Mouse (Mus musculus) layer of hippocampus, adult 2 months (tissue): ENCODE data around the gene Tmem30b. TPM values are rescaled to one million over a fixed set of nuclear protein-coding genes. Genes with fewer than 3 reads are reported as not detected.
"Not testable (repeated sequence)": the region's sequence is repeated elsewhere in the genome, so short reads cannot be mapped to it uniquely, and the experiment has no call there.

Source experiments
- DNase-seq, 2 experiments: peaks; one replicate each; pipeline ENCODE4 v3.0.0; 2022; ENCODE audit warnings: low spot score in 2 of 2
- H3K27ac ChIP-seq: fragments of 200-600 bp; 2 replicates; pipeline ENCODE4 v1.8.1; 2022
- H3K4me3 ChIP-seq: fragments of 200-600 bp; 2 replicates; pipeline ENCODE4 v1.8.1; 2022; ENCODE audit warnings: mild to moderate bottlenecking
- CTCF ChIP-seq: fragments of 200-600 bp; conservative IDR thresholded peaks from 2 replicates; pipeline ENCODE4 v1.8.1; 2022; ENCODE audit warnings: antibody characterized with exemption, mild to moderate bottlenecking, moderate library complexity
- total RNA-seq, 2 experiments: library from RNA; stranded (reverse); gene quantifications; 2 replicates each; pipeline ENCODE4 v1.2.3; 2021

Tmem30b gene
- total RNA-seq, 2 experiments from 2014 or later, result not detected

DNA sequence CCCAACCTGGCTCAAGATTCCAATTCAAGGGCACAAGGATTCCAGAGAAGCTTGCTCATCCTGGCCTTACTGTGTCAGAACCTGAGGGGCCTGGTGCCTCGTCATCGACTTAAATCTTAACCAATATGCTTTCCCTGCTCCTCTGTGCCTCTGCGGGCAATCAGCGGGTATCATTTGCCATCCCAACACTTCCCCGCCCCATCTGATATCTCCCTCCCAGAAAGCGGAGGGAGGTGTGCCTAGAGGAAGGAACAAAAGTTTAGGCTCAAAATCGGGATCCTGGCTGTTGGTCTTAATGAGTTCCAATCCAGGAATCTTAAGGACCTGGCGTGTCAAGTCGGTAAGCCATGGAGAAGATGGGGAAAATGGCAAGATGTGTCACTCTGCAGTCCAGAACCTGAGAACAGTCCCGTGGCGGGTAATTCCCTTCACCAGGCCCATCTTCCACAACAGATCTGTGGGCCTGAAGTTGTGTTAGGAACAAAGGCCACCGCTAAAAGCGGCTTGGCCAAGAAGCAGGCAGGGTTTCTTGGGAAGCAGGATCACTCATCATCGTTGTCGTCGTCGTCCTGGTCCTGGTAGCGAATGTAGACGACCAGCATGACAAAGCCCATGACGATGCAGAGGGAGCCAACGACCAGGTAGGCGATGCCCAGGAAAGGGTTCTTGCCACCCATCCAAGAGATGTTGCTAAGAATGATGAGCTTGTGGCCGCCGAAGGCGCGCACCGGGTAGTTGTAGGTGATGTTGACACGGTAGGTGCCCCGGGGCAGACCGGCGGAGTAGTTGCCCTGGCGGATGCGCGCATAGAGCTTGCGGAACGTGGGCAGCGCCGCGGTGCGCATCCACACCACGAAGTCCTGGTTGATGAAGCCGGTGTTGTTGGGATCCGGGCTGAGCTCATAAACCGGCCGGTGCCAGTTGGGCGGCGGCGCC, 1.2 kb downstream of the Tmem30b start:
- Histone ChIP-seq H3K4me3 (peak overlapping the region; percentile 41; the same call in 1 of the 2 replicates), H3K27ac (no peak overlapping the region)
- no peak for DNase-seq
- no peak for TF ChIP-seq CTCF

DNA sequence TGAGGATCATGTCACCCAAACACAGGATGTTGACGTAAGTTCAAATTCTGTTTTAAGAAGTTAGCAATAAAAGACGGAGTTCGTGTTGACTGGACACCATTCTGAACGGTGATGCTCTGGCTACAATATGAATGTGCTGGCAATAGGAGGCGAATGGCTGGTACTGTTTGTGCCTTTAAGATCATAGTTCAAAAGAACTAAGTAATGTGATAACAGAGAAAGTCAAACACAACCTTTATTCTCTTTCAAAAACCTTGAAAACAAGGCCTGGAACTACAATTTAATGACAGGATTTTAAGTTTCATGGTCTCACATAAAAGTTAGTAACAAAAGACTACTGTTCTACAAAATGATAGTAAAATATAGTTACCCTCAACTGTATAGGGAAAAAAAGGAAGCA, 3.0 kb downstream of the Tmem30b start:
- H3K4me3 ChIP-seq, result no peak overlapping the region
- no peak for TF ChIP-seq CTCF
- H3K27ac ChIP-seq, result no peak overlapping the region
- DNase-seq, result no peak

DNA sequence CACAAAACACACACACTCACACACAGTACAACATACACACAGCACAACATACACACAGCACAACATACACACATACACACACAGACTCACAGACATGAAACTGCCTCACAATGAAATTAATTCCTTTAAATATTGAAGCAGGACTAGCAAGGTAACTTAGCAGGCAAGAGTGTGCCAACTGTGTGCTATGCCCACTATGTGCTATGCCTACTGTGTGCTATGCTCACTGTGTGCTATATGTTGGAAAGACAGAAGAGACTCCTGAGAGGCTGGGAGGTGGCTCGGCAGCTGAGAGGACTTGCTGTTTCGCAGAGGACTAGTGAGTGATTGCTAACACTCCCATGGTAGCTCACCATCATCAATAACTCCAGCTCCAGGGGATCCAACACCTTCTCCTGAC, 5.8 kb downstream of the Tmem30b start:
- no peak for DNase-seq
- Histone ChIP-seq H3K27ac (no peak overlapping the region), H3K4me3 (no peak overlapping the region)
- no peak for TF ChIP-seq CTCF

DNA sequence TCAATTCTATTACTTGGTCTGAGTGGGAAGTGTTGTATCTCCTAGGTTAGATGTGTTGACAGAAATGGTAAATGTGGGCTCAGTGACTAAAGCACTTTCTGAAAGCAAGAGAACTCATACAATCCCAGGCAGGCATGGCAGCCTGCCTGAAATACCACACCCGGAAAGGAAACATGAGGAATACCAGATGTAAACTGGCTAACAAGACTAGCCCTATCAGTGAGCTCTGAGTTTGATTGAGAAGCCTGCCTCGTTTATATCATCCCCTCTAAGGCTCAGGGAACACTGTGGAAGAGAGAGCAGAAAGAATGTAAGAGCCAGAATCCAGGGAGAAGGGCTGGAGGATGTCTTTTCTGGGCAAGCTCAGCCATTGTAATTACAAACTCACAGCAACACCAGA, 7.0 kb downstream of the Tmem30b start:
- no peak for DNase-seq
- Histone ChIP-seq H3K27ac (no peak overlapping the region), H3K4me3 (no peak overlapping the region)
- no peak for TF ChIP-seq CTCF

DNA sequence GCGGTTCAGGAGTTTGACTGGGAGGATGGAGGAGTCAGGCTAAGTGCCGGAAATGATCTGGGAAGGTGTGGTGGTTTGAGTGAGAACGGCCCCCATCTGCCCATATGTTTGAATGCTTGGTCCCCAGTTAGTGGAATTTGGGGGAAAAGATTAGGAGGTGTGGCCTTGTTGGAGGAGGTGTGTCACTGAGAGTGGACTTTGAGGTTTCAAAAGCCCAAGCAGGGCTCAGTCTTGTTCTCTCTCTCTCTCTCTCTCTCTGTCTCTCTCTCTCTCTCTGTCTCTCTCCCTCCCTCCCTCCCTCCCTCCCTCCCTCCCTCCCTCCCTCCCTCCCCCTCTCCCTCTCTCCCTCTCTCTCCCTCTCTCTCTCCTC, 8.1 kb downstream of the Tmem30b start:
- H3K4me3 ChIP-seq, H3K27ac ChIP-seq, DNase-seq: not testable (repeated sequence)

DNA sequence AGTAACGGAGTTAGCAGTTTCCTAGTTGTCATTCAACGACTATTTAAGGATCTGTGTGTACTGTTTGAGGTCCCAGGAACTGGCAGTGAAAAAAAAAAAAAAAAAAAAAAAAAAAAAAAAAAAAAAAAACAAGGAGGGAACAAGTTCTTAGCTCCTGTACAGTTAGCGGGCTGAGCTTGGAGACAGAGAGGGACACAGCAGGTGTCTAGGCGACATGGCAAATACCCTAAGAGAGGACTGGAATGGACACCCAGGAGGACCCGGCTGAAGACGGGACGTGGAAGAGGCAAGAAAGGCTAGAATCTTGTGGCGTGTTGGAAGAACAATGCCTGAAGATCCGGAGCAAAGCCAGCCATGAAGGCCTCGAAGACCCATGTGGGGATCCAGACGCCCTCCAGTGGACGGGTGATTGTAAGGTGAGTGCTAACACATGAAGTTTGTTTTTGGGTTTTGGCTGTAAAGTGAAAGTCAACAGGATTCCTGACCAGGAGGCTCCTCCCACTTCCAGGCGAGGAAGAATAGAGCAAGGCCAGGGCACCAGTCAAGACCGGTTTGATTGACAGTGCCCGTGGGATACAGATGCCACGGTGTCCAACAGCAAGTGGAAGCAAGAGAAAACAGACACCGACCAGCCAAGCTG, 8.6 kb downstream of the Tmem30b start:
- TF ChIP-seq CTCF, result peak; percentile 36
- Histone ChIP-seq H3K4me3 (no peak overlapping the region), H3K27ac (no peak overlapping the region)
- DNase-seq, result no peak

DNA sequence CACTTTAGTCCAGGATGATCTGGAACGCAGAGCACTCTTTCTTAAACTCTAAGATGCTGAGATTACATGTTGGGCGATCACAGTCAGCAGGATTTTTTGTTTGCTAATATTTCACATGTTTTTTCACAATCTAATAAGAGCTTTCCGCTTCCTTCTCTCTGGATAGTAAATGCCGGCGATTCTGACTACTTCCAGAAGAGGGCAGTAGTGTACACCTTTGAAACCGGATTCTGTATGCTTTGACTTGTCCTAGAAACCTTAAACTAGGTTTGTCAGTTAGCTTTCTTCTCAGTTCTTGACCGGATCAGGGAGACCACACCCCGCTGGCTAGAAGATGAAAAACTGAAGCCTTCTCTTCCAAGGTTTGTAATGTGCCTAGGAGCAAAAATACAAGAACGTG, 11.6 kb downstream of the Tmem30b start:
- peak; percentile 91 for TF ChIP-seq CTCF
- no peak overlapping the region for H3K27ac ChIP-seq
- peak; percentile 44 to 71 for DNase-seq
- H3K4me3 ChIP-seq, result no peak overlapping the region

DNA sequence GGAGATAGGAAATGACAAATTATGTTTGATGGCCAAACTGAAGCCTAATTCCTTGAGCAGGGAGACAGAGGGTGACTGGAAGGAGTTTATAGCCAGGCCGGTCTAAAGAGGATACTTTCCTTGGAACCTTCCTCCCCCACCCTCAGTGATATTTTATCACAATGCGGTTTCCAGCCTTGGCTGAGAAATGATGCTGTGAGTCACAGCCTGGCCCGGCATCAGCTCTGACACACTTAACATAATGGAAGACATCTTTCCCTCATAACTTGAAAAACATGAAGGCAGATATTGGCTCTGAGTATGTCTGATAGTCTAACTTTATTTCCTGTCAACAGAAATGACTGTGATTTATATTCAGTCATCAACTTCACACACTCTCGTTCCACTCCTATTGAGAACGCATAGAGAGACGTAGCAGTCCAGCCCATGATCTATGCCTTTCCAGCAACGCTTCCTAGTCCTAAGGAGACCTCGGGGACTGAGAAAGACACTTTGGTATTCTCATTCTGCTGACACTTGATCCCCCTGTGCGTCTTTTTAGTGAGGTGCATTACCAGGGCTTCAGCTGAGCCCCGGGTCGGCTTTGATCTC, 14.2 kb downstream of the Tmem30b start:
- no peak for DNase-seq
- H3K4me3 ChIP-seq, result no peak overlapping the region
- no peak overlapping the region for H3K27ac ChIP-seq
- no peak for TF ChIP-seq CTCF

DNA sequence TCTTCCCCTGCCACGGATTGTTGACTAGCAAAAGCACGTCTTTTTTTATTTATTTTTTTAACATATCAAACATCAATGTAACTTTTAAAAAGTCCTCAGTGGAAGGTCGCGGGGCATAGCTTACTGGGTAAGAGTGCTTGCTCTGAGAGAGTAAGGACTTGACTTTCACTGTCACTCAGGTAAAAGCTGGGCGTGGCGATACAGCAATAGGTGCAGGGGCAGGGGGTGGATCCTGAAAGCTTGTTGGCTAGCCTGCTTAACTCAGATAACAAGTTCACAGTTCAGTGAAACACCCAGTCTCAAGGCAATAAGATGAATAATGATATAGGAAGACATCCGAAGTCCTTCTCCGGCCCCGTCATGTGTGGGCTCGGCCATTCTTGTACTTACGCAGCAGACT, 16.6 kb downstream of the Tmem30b start:
- no peak for DNase-seq
- TF ChIP-seq CTCF, result no peak
- H3K4me3 ChIP-seq, result no peak overlapping the region
- no peak overlapping the region for H3K27ac ChIP-seq

DNA sequence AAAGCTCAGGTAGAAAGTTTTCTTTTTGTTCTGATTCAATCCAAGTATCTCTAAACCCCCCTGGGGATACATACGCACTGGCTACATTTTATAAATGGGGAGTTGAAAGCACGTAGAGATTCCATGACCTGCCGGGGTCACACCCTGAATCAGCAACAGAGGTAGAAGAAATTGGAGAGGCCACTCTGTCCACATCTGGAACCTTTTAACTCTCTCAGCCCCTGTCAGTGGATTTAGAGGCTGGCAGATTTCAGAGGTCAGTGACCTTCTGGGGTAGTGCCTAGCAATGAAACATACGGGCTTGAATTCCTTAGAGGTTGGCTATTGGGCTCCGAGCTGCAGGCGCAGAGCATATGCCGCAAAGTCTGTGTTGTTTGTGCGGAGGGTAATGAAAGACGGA, 17.1 kb downstream of the Tmem30b start:
- H3K27ac ChIP-seq, result no peak overlapping the region
- no peak for TF ChIP-seq CTCF
- no peak overlapping the region for H3K4me3 ChIP-seq
- DNase-seq, result no peak

DNA sequence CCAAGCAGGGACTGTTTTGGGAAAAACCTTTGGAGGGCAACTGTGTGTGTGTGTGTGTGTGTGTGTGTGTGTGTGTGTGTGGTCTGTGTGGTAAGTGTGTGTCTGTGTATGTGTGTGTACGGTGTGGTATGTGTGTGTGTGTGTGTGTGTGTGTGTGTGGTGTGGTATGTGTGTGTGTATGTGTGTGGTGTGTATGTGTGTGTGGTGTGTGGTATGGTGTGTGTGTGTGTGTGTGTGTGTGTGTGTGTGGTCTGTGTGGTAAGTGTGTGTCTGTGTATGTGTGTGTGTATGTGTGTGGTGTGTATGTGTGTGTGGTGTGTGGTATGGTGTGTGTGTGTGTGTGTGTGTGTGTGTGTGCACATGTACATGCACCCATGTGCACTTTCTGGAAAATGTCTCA, 18.1 kb downstream of the Tmem30b start:
- not testable (repeated sequence) for H3K4me3 ChIP-seq, H3K27ac ChIP-seq, DNase-seq

DNA sequence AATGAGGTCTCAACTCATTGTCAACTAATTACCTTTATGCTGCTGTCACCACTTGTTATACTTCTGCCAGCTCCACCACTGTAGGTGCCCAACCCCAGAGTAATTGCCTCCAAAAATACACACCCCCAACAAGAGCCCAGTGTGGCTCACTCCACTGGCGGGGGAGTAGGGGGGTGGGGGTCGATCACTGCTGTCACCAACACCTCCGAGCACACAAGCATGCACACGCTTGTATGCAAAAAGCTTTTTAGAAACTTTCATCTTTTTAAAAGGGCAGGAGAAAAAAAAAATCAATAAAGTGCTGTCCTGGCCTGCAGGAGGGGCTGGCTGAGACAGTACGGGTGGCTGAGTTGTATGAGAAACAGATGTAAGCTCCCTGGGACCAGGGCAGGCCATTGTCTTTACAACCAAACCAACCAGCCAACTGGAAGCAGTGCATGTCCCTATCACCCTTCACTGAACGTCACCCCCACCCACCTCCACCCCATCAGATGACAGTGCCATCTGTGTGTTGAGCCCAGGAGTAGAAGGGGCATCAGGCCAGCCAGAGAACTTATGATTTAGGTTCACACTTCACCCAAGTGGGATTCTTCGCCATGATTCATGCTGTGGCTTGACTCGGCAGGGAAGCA, 20.8 kb downstream of the Tmem30b start:
- TF ChIP-seq CTCF, result no peak
- Histone ChIP-seq H3K4me3 (no peak overlapping the region), H3K27ac (no peak overlapping the region)
- DNase-seq, result no peak

DNA sequence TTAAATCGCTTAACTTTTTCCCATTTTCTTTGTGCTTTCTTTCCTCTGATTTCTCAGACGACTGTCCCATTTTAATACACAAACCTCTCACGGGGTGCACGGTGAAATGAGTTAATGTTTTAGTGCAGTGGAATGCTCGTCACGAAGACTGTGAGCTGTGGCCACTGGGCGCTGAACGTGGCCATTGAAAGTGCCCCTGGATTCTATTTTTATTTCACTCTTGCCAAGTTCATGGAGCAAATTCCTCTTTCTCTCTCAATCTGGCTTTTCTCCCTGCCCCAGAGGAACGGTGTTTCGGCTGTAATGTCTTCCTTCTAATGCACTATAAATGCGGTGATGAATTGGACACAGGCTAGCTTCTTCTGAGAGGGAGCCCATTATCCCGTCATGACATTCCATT, 23.1 kb downstream of the Tmem30b start:
- no peak for DNase-seq
- TF ChIP-seq CTCF, result no peak
- H3K4me3 ChIP-seq, result no peak overlapping the region
- no peak overlapping the region for H3K27ac ChIP-seq
